Comparison of ENCODE assay signal across 7 mouse cellular contexts in the genomic region with DNA sequence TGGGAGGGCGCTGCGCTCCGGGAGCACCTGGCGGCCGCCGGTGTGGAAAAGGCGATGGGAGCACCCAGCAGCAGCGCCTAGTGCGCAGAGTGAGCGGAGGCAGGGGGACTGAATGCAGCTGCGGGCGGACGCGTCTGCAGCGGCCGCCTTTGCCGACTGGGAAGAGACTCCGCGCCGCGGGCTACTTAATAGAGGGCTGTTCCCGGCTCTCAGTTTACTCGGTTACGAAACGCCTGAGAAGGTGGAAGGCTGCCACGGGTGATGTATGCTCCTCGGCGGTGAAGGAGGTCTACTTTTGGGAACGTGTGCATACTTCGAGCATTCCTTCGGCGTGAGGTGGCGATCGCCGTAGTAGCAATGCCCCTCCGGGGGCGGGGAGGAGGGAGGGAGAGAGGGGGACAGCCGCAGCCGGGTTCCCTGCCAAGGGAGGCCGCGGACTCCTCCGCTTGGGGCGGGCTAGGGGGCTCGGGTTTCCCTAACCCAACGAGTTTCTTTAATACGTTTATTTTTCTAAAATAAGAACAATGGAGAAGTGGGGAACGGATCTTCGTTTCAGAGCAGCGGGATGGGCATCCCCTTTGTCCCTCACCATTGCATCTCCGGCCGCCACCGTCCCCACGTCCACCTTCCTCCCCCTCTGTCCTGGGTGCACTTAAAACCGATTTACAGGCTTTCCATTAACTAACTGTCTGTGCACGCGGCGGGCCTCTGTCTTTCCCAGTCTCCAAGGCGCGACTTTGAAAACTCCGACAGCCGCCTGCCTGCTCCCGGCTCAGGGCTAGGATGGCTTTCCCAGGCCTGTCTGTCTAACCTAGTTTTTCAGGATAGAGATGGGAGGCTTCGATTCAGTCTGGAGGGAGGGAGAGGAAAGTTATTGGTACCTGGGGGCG. TPM values are rescaled to one million over a fixed set of nuclear protein-coding genes. Genes with fewer than 3 reads are reported as not detected.
A peak's percentile ranks its signal among the peaks of the same experiment; 100 is the strongest.
DNase-seq lines count a peak whose midpoint lies in the region; ATAC-seq and TF ChIP-seq lines count a peak whose summit lies in the region.

A gene (minus strand): TSS at position 351 of the 890 bp plus-strand sequence.

- H3K27me3 ChIP-seq in hindbrain, embryonic 11.5 days (ENCODE audit: control insufficient read depth, insufficient read depth, low read length): peaks cover 36% of the 10 kb centered on the region
- H3K27me3 ChIP-seq in liver, adult 2 months (ENCODE audit: control insufficient read depth, insufficient read depth, low read length): no peaks in the 10 kb centered on the region; the same call in 1 of the 2 replicates

- peak within 1 kb of the TSS; percentile 53 for H3K9ac ChIP-seq in hindbrain, embryonic 11.5 days (ENCODE audit: low read depth, low read length)
- H3K9ac ChIP-seq in liver, adult 2 months (ENCODE audit: low read depth, low read length): peak within 1 kb of the TSS; percentile 69

- H3K4me2 ChIP-seq in hindbrain, embryonic 11.5 days (replicated peaks; ENCODE audit: low read depth, low read length): peak within 1 kb of the TSS; percentile 87

- no peaks in the 10 kb centered on the region for H3K9me3 ChIP-seq in hindbrain, embryonic 11.5 days (ENCODE audit: control insufficient read depth, low read length)

- WGBS in hindbrain, embryonic 11.5 days: under 1% methylated on average over 64 of the region's 64 CpGs
- 1% methylated on average over 64 of the region's 64 CpGs for WGBS in liver, adult 2 months

- no peak within 1 kb of the TSS for H3K27ac ChIP-seq in hindbrain, embryonic 11.5 days (ENCODE audit: low read depth, low read length)
- no peak within 1 kb of the TSS for H3K27ac ChIP-seq in liver, adult 2 months (replicated peaks; ENCODE audit: insufficient read depth, low read depth, low read length)

- peak within 1 kb of the TSS; percentile 55 for H3K4me3 ChIP-seq in hindbrain, embryonic 11.5 days (ENCODE audit: low read depth, low read length)
- peak within 1 kb of the TSS; percentile 62 for H3K4me3 ChIP-seq in liver, adult 2 months (ENCODE audit: insufficient read depth, low read depth, low read length)

- H3K36me3 ChIP-seq in hindbrain, embryonic 11.5 days (ENCODE audit: control insufficient read depth, insufficient read depth, low read length): no peaks in the 10 kb centered on the region
- no peaks in the 10 kb centered on the region for H3K36me3 ChIP-seq in liver, adult 2 months (ENCODE audit: control insufficient read depth, insufficient read depth, low read length)

- peaks cover 2% of the 10 kb centered on the region; the same call in 1 of the 2 replicates for H3K4me1 ChIP-seq in hindbrain, embryonic 11.5 days (replicated peaks; ENCODE audit: control insufficient read depth, insufficient read depth, low read length)
- H3K4me1 ChIP-seq in liver, adult 2 months (ENCODE audit: control insufficient read depth, insufficient read depth, low read length): peaks cover 6% of the 10 kb centered on the region

- H3K79me2 ChIP-seq in liver, adult 2 months (ENCODE audit: control insufficient read depth, insufficient read depth, low read length): no peaks in the 10 kb centered on the region

- peak; percentile 74 for DNase-seq in ZHBTc4 (ENCODE audit: low read depth, low spot score)
- DNase-seq in cerebellum, adult 9-11 months: peak; percentile 25
- DNase-seq in frontal cortex, postnatal 36 days (ENCODE audit: low spot score in 2 of 2): peak; percentile 31 to 37
- DNase-seq in hindbrain, embryonic 11.5 days (ENCODE audit: low spot score): peak; percentile 77
- DNase-seq in liver, adult 2 months (ENCODE audit: extremely low read depth, low read depth, low spot score): peak; percentile 43
- DNase-seq in neural tube, embryonic 10.5 days (ENCODE audit: extremely low spot score, low spot score): peak; percentile 74
- DNase-seq in urinary bladder, postnatal 25 days (ENCODE audit: low spot score): peak; percentile 75

- no peak for TF ChIP-seq POLR2A in liver, adult 2 months (IDR thresholded peaks at IDR 0.05; ENCODE audit: extremely low read depth, insufficient read depth, low read length)

- peak; percentile 62 for ATAC-seq in hindbrain, embryonic 11.5 days (ENCODE audit: low FRiP score)

- no peak for TF ChIP-seq CTCF in liver, adult 2 months (IDR thresholded peaks at IDR 0.05; ENCODE audit: low read depth, low read length)

RNA-seq across cellular contexts. Expression of the gene that starts here (rescaled TPM):
- 18.9 and 32.2 TPM in 2 replicates for polyA plus RNA-seq in hindbrain, embryonic 11.5 days (2014; fragmentation: Nextera tagmentation; extraction: Ambion mirVana)
- total RNA-seq in liver, adult 2 months (2014; rRNA removed): 0.60 and 1.0 TPM in 2 replicates
- polyA plus RNA-seq in liver, adult 2 months (2012; rRNA removed): 1.7 and 1.8 TPM in 2 replicates

Comparison
In these comparisons a context has a peak if more than half of its experiments do, and no peak if none do; other contexts are left out.
1. DNase-seq: peak in every context shown above with its lines; median percentile 77 in hindbrain, embryonic 11.5 days; 75 in urinary bladder, postnatal 25 days; 74 in ZHBTc4; 74 in neural tube, embryonic 10.5 days; 43 in liver, adult 2 months; 34 in frontal cortex, postnatal 36 days; 25 in cerebellum, adult 9-11 months.